Mouse (Mus musculus) heart, adult 2 months (tissue): ENCODE results near the gene Sgsm3.

ENCODE experiments used
- CTCF ChIP-seq: fragments of 200-600 bp; IDR thresholded peaks from 2 replicates; pipeline ENCODE4 v1.8.1; 2022; ENCODE audit warnings: antibody characterized with exemption, mild to moderate bottlenecking, moderate library complexity
- EP300 ChIP-seq: fragments of 200-500 bp; IDR thresholded peaks from 2 replicates; pipeline ENCODE4 v1.6.1; 2011; ENCODE audit warnings: low read depth, low read length, control low read depth; ENCODE audit not compliant: insufficient read depth
- POLR2A ChIP-seq: fragments of 200-500 bp; IDR thresholded peaks from 2 replicates; pipeline ENCODE4 v1.6.1; 2011; ENCODE audit warnings: mild to moderate bottlenecking, low read depth, low read length, control low read depth; ENCODE audit not compliant: insufficient read depth

- no peak for TF ChIP-seq CTCF
- no peak for TF ChIP-seq POLR2A
- TF ChIP-seq EP300: no peak
These were observed 39.7 kb downstream of the Sgsm3 start for GRCm38 (mm10) chr15:81017308-81017707.
